Mouse (Mus musculus): ENCODE measurements around the gene Mynn.

DNA sequence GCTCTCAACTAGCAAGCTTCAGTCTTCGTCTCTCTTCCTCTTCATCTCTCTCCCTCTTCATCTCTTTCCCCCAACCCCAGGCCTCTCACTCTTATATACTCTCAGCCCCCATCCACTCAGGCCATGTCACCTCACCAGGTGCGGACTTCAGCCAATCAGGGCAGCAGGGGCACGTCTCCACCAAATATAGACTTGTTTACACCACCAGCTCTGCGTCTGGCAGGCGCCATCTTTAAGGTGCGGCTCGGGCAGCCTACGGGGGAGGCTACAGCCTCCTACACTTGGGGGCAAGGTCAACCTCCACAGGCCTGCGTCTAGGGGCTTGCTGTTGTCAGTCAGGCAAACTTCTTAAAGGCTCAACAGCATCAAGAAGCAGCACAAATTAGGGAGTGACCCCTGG, 56.6 kb downstream of the Mynn start:
- TF ChIP-seq GATA1 (IDR thresholded peaks at IDR 0.05; ENCODE audit: borderline replicate concordance, low read length) (no peak), FLI1 (IDR thresholded peaks at IDR 0.05; ENCODE audit: low read length) (no peak)
